Mouse (Mus musculus) kidney, embryonic 14.5 days (tissue): ENCODE results near the gene Pebp1. TPM values are rescaled to one million over a fixed set of nuclear protein-coding genes. Genes with fewer than 3 reads are reported as not detected.
"Not testable (repeated sequence)": the region's sequence is repeated elsewhere in the genome, so short reads cannot be mapped to it uniquely, and the experiment has no call there.

Experiments used
- ATAC-seq: fragments of 200-750 bp; cut with Nextera tagmentation; 2 replicates; pipeline ENCODE4 v1.8.0; 2017; ENCODE audit warnings: moderate number of reproducible peaks, mild to moderate bottlenecking, moderate TSS enrichment, moderate library complexity; ENCODE audit not compliant: low FRiP score, low TSS enrichment
- H3K27ac ChIP-seq: fragments of 300-500 bp; sonication (generic); 2 replicates; pipeline ENCODE4 v1.5.1; 2014; ENCODE audit warnings: low read depth, mild to moderate bottlenecking, low read length, moderate library complexity, mixed read lengths
- H3K27me3 ChIP-seq: fragments of 300-500 bp; sonication (generic); 2 replicates; pipeline ENCODE4 v1.6.1; 2014; ENCODE audit warnings: mild to moderate bottlenecking, low read length; ENCODE audit not compliant: control insufficient read depth, insufficient read depth
- H3K36me3 ChIP-seq: fragments of 300-500 bp; sonication (generic); 2 replicates; pipeline ENCODE4 v1.6.1; 2014; ENCODE audit warnings: low read length, mixed read lengths; ENCODE audit not compliant: control insufficient read depth, insufficient read depth
- H3K4me1 ChIP-seq: fragments of 300-500 bp; sonication (generic); 2 replicates; pipeline ENCODE4 v1.6.1; 2014; ENCODE audit warnings: low read length, mixed read lengths; ENCODE audit not compliant: control insufficient read depth, insufficient read depth
- H3K4me2 ChIP-seq: fragments of 300-500 bp; sonication (generic); replicated peaks from 2 replicates; pipeline ENCODE4 v1.6.1; 2014; ENCODE audit warnings: low read depth, mild to moderate bottlenecking, low read length
- H3K4me3 ChIP-seq: fragments of 300-500 bp; sonication (generic); 2 replicates; pipeline ENCODE4 v1.5.1; 2014; ENCODE audit warnings: mild to moderate bottlenecking, low read length
- H3K9ac ChIP-seq: fragments of 300-500 bp; sonication (generic); 2 replicates; pipeline ENCODE4 v1.6.1; 2014; ENCODE audit warnings: low read depth, mild to moderate bottlenecking, low read length, moderate library complexity
- H3K9me3 ChIP-seq: fragments of 300-500 bp; sonication (generic); 2 replicates; pipeline ENCODE4 v1.6.1; 2016; ENCODE audit warnings: low read length; ENCODE audit not compliant: control insufficient read depth
- WGBS: fragments of 180-500 bp; shearing (Covaris S2); extraction: QIAGEN DNeasy Blood & Tissue Kit; methylation state at CpG from one replicate; pipeline ENCODE4 v1.1.7; 2014; 5-methylcytosine and 5-hydroxymethylcytosine counted together
- polyA plus RNA-seq: library from polyadenylated mRNA; unstranded; fragments of >200 nt; fragmentation: Nextera tagmentation; extraction: Ambion mirVana; gene quantifications from 2 replicates; pipeline ENCODE4 v1.2.1, GENCODE M21; 2014

Gene Pebp1
- polyA plus RNA-seq, 1 experiment from 2014 or later: 781 TPM

DNA sequence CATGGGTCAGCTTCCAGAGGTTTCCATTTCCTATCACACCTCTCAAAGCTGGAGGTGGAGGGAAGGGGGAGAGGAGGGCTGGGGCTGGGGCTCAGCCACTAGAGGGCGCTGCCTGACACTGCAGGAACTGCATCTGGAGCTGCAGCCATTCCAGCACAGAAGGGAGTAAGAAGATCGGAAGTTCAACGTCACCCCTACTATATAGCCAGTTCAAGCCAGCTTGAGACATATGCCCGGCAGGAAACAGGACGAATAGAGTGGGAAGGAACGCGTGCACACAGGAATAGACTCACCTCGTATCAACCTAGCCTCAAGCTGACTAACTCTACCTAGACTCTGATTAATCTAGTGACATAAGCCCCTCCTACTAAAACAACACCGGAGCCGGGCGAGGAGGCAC lies 20.3 kb upstream of the Pebp1 start:
- H3K9ac ChIP-seq: no peak overlapping the region
- H3K4me3 ChIP-seq: no peak overlapping the region
- WGBS: 32% methylated on average over 11 of the region's 11 CpGs
- no peaks in the 10 kb centered on the region; the same call in 1 of the 2 replicates for H3K9me3 ChIP-seq
- H3K27ac ChIP-seq: no peak overlapping the region
- H3K4me2 ChIP-seq: no peak overlapping the region
- H3K36me3 ChIP-seq: no peaks in the 10 kb centered on the region
- ATAC-seq: peak; percentile 71
- no peaks in the 10 kb centered on the region for H3K27me3 ChIP-seq
- H3K4me1 ChIP-seq: no peaks in the 10 kb centered on the region

DNA sequence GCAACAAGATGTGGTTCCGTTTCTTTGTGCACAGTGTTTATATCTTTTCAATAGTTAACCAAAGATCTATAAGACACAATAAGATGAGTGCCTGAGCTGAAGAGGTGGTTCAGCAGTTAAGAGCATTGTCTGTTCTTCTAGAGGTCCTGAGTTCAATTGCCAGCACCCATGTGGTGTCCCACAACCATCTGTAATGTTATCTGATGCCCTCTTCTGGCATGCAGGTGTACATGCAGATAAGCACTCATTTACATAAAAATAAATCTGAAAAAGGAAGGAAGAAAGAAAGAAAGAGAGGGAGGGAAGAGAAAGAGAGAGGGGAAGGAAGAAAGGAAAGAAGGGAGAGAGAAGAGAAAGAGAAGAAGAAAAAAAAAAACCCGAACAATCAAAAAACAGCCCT lies 19.4 kb upstream of the Pebp1 start:
- WGBS: 98% methylated on average over 2 of the region's 2 CpGs

GRCm38 (mm10) chr5:117305754-117306153 lies 18.3 kb upstream of the Pebp1 start:
- no peak overlapping the region for H3K4me3 ChIP-seq
- ATAC-seq: no peak
- H3K9ac ChIP-seq: no peak overlapping the region
- H3K4me2 ChIP-seq: no peak overlapping the region
- no peaks in the 10 kb centered on the region for H3K4me1 ChIP-seq
- no peaks in the 10 kb centered on the region for H3K27me3 ChIP-seq
- no peaks in the 10 kb centered on the region for H3K36me3 ChIP-seq
- H3K27ac ChIP-seq: no peak overlapping the region
- 87% methylated on average over 5 of the region's 5 CpGs for WGBS
- no peaks in the 10 kb centered on the region; the same call in 1 of the 2 replicates for H3K9me3 ChIP-seq

More for the DNA sequence above, 19.4 kb upstream of the Pebp1 start:
- no peak overlapping the region for H3K4me2 ChIP-seq
- H3K4me3 ChIP-seq: no peak overlapping the region
- H3K36me3 ChIP-seq: no peaks in the 10 kb centered on the region
- no peaks in the 10 kb centered on the region; the same call in 1 of the 2 replicates for H3K9me3 ChIP-seq
- ATAC-seq: no peak
- H3K4me1 ChIP-seq: no peaks in the 10 kb centered on the region
- no peak overlapping the region for H3K27ac ChIP-seq
- no peak overlapping the region for H3K9ac ChIP-seq
- H3K27me3 ChIP-seq: no peaks in the 10 kb centered on the region

- Histone ChIP-seq H3K4me2 (no peak overlapping the region), H3K4me1 (no peaks in the 10 kb centered on the region), H3K36me3 (no peaks in the 10 kb centered on the region), H3K9ac (no peak overlapping the region), H3K4me3 (no peak overlapping the region), H3K9me3 (no peaks in the 10 kb centered on the region; the same call in 1 of the 2 replicates), H3K27ac (no peak overlapping the region), H3K27me3 (no peaks in the 10 kb centered on the region)
- no peak for ATAC-seq
- WGBS: 65% methylated on average over 7 of the region's 7 CpGs
Measured at GRCm38 (mm10) chr5:117304947-117305346, 17.5 kb upstream of the Pebp1 start.

GRCm38 (mm10) chr5:117303691-117304579 lies 16.5 kb upstream of the Pebp1 start:
- Histone ChIP-seq H3K27ac (no peak overlapping the region), H3K36me3 (no peaks in the 10 kb centered on the region), H3K4me2 (no peak overlapping the region), H3K27me3 (no peaks in the 10 kb centered on the region), H3K4me3 (no peak overlapping the region), H3K9ac (no peak overlapping the region), H3K4me1 (no peaks in the 10 kb centered on the region), H3K9me3 (no peaks in the 10 kb centered on the region; the same call in 1 of the 2 replicates)
- WGBS: 64% methylated on average over 18 of the region's 18 CpGs
- ATAC-seq: no peak

DNA sequence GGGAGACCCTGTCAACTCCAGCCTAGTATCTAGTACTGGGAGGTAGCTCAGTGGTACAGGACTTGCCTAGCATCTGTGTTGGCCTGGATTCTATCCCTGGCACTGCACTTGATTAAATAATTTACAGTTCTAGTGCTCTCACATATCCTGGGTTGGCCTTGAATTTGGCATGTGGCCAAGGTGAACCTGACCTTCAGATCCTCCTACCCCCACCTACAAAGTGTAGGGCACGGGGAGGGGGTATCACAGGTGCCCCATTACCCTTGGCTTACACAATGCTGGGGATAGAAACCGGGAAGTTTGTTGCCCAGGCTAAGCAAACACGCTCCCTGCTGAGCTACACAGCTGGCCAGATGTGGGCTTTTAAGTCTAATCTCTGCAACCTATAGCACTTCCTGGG lies 15.5 kb upstream of the Pebp1 start:
- H3K9ac ChIP-seq: no peak overlapping the region
- no peak for ATAC-seq
- no peak overlapping the region for H3K4me2 ChIP-seq
- WGBS: 64% methylated on average over 3 of the region's 3 CpGs
- H3K4me1 ChIP-seq: no peaks in the 10 kb centered on the region
- no peaks in the 10 kb centered on the region for H3K36me3 ChIP-seq
- H3K9me3 ChIP-seq: no peaks in the 10 kb centered on the region; the same call in 1 of the 2 replicates
- H3K27me3 ChIP-seq: no peaks in the 10 kb centered on the region
- H3K27ac ChIP-seq: no peak overlapping the region
- no peak overlapping the region for H3K4me3 ChIP-seq

DNA sequence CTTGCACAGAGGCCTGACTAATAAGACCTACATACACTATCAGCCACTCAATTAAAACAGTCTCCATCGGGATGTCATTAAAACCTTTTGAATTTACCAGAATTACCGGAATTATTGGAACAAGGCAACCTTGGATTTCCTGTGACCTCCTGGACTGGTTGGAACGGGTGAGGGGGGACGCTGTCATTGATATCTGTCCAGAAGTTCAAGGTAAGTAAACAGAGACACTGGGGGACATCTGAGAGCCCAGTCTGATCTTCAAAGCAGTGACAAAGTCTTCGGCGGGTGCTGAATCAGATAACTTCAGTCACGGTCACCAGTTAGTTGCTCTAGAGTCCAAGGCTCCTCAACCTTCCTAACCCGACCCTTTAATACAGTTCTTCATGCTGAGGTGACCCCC lies 7.6 kb upstream of the Pebp1 start:
- 83% methylated on average over 8 of the region's 8 CpGs for WGBS
- H3K4me1 ChIP-seq: no peaks in the 10 kb centered on the region
- ATAC-seq: no peak
- no peak overlapping the region for H3K4me2 ChIP-seq
- H3K36me3 ChIP-seq: no peaks in the 10 kb centered on the region
- no peaks in the 10 kb centered on the region for H3K9me3 ChIP-seq
- H3K4me3 ChIP-seq: no peak overlapping the region
- H3K9ac ChIP-seq: no peak overlapping the region
- H3K27me3 ChIP-seq: no peaks in the 10 kb centered on the region
- no peak overlapping the region for H3K27ac ChIP-seq

DNA sequence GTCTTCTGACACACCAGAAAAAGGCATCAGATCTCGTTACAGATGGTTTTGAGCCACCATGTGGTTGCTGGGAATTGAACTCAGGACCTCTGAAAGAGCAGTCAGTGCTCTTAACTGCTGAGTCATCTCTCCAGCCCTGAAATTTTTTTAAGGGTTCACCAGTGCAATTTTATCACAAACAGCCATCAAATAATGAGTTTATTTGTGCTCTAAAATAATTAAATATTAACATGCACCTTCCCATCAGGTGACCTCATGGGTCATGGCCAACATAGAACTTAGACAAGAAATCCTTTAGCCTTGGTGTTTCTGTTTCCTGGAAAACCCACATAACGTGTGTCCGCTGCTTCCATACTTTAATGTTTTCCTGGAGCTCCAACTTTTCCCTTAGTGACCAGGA lies 6.4 kb upstream of the Pebp1 start:
- ATAC-seq, H3K36me3 ChIP-seq, H3K27me3 ChIP-seq, H3K9me3 ChIP-seq, H3K4me2 ChIP-seq, H3K27ac ChIP-seq, H3K4me3 ChIP-seq, H3K9ac ChIP-seq, H3K4me1 ChIP-seq: not testable (repeated sequence)
- 82% methylated on average over 3 of the region's 3 CpGs for WGBS

GRCm38 (mm10) chr5:117292547-117292946 lies 5.1 kb upstream of the Pebp1 start:
- Histone ChIP-seq H3K9me3 (no peaks in the 10 kb centered on the region), H3K4me2 (no peak overlapping the region), H3K36me3 (no peaks in the 10 kb centered on the region), H3K27me3 (no peaks in the 10 kb centered on the region), H3K4me1 (0 out of 2 replicates have a peak, but pooled peaks cover 6% of the 10 kb centered on the region), H3K9ac (no peak overlapping the region), H3K27ac (no peak overlapping the region), H3K4me3 (no peak overlapping the region)
- 45% methylated on average over 6 of the region's 6 CpGs for WGBS
- peak; percentile 61 for ATAC-seq
